Mouse (Mus musculus) kidney, adult 2 months (tissue): ENCODE measurements at regions not wholly inside any gene's neighbourhood (a gene's known extent, or its start where the extent isn't known, plus 50 kb on each side); places are given as distances from the start of the nearest gene placed in this dataset.

Experiments
- CTCF ChIP-seq: fragments of 200-500 bp; conservative IDR thresholded peaks from 2 replicates; pipeline ENCODE4 v1.5.1; 2011; ENCODE audit warnings: low read depth, mild to moderate bottlenecking, control low read depth, low read length, moderate library complexity, mixed read lengths; ENCODE audit not compliant: insufficient read depth, insufficient read length
- POLR2A ChIP-seq: fragments of 200-500 bp; IDR thresholded peaks from one replicate; pipeline ENCODE4 v1.6.1; 2011; ENCODE audit warnings: low read depth, low read length, control low read depth

GRCm38 (mm10) chr16:56399541-56399940, 78.1 kb upstream of the Abi3bp start:
- TF ChIP-seq CTCF = no peak
- TF ChIP-seq POLR2A = no peak
